Mouse (Mus musculus): Measurements from ENCODE around the gene Nap1l3.

The Nap1l3 gene

GRCm38 (mm10) chrX:122396781-122397581, at the start of gene Nap1l3:
Gene Nap1l3 (minus strand): TSS chrX:122397401.
- DNase-seq (ENCODE audit: low read depth, low spot score), result peak; percentile 21

- peak; percentile 0 for DNase-seq (ENCODE audit: low read depth, low spot score)
Measured at GRCm38 (mm10) chrX:122397652-122398051, 451 bp upstream of the Nap1l3 start.
